Mouse (Mus musculus): ENCODE data around the gene Tbx10.
"Not testable (repeated sequence)": the region's sequence is repeated elsewhere in the genome, so short reads cannot be mapped to it uniquely, and the experiment has no call there.

Tbx10 gene

GRCm38 (mm10) chr19:4037788-4038232 lies 45.3 kb downstream of the Tbx10 start, which contains the start of gene Gstp1:
Gstp1 (minus strand) TSS chr19:4037985.
- ATAC-seq (ENCODE audit: insufficient number of reproducible peaks, low FRiP score, low TSS enrichment): peak; percentile 70; the same call in 1 of the 2 replicates

GRCm38 (mm10) chr19:4040941-4041340 lies 48.4 kb downstream of the Tbx10 start:
- not testable (repeated sequence) for ATAC-seq (ENCODE audit: insufficient number of reproducible peaks, low FRiP score, low TSS enrichment)

- ATAC-seq (ENCODE audit: insufficient number of reproducible peaks, low FRiP score, low TSS enrichment): not testable (repeated sequence)
These were observed 48.9 kb downstream of the Tbx10 start for GRCm38 (mm10) chr19:4041500-4041899.

- ATAC-seq (ENCODE audit: insufficient number of reproducible peaks, low FRiP score, low TSS enrichment): no peak
These were observed 49.6 kb downstream of the Tbx10 start for GRCm38 (mm10) chr19:4042124-4042523.

GRCm38 (mm10) chr19:4044109-4044508 lies 51.6 kb downstream of the Tbx10 start:
- ATAC-seq (ENCODE audit: insufficient number of reproducible peaks, low FRiP score, low TSS enrichment): not testable (repeated sequence)

GRCm38 (mm10) chr19:4045966-4046865 lies 53.7 kb downstream of the Tbx10 start, which contains the start of gene Gstp2:
Gstp2 (minus strand) TSS chr19:4046023.
- peak; percentile 69; the same call in 1 of the 2 replicates for ATAC-seq (ENCODE audit: insufficient number of reproducible peaks, low FRiP score, low TSS enrichment)

- no peak for ATAC-seq (ENCODE audit: insufficient number of reproducible peaks, low FRiP score, low TSS enrichment)
These were observed 54.3 kb downstream of the Tbx10 start for GRCm38 (mm10) chr19:4046866-4047254.

- ATAC-seq (ENCODE audit: insufficient number of reproducible peaks, low FRiP score, low TSS enrichment): no peak
These were observed 55.3 kb downstream of the Tbx10 start for GRCm38 (mm10) chr19:4047859-4048258.

- ATAC-seq (ENCODE audit: insufficient number of reproducible peaks, low FRiP score, low TSS enrichment): not testable (repeated sequence)
These were observed 56.5 kb downstream of the Tbx10 start for GRCm38 (mm10) chr19:4049069-4049468.
